Mouse (Mus musculus) natural killer cell, adult 2 months (primary cell): ENCODE results near the gene Gzmb.
"Not testable (repeated sequence)": the region's sequence is repeated elsewhere in the genome, so short reads cannot be mapped to it uniquely, and the experiment has no call there.

ENCODE experiments used
- DNase-seq, 2 experiments: peaks; one replicate each; pipeline ENCODE4 v3.0.0; 2022; ENCODE audit warnings: low spot score in 2 of 2

Gene Gzmb

DNA sequence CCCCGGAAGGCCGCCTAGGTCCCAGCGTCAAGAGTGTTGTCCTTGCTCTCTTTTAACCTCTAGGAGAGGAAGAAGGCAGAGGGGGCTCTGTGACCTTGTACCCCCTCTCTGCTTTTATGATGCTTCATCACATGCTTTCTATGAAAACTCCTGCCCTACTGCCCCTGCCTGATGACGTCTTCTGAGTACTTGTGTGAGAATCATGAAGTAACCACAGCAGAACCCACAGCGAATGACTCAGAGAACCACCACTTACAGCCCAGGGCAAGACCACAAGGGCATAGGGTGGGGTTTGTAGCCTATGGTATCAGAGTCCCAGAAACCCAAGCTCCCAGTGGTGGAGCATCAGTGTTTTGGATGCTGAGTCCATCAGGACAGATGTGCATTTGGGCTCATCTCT is at the start of gene Gzmb:
Gene Gzmb, minus strand, starts transcription at position 108 of the 400 bp plus-strand sequence.
- DNase-seq, result peak; percentile 78 to 91

DNA sequence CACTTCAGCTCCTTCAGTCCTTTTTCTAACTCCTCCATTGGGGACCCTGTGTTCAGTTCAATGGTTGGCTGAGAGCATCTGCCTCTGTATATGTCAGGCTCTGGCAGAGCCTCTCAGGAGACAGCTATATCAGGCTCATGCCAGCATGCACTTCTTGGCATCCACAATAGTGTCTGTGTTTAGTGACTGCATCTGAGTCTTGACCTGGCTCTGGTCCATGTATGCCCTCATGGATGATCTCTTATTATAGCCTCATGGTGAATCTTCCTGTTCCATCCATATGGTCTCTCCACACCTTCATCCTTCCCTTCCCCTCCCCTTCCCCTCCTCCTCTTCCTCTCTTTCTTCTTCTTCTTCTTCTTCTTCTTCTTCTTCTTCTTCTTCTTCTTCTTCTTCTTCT is 49.7 kb upstream of the Gzmb start:
- not testable (repeated sequence) for DNase-seq

DNA sequence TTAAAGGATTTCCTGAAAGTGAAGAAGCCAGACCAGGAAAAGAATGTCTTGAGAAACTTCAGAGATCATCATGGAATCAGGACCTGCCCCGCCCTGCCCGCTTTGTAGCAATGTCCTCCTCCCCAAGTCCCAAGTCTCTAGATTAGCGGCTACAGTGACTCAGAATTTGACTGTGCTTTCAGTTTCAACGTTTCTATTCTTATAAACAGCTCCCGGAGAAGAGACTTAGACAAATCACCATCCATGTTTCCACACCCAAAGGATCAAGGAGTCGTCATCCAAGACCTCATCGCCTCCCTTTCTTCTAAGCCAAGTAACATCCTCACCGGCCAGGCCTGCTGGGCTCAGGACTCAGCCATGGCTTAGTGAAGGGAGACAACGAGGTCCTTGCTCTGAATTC is 48.2 kb upstream of the Gzmb start:
- no peak for DNase-seq

DNA sequence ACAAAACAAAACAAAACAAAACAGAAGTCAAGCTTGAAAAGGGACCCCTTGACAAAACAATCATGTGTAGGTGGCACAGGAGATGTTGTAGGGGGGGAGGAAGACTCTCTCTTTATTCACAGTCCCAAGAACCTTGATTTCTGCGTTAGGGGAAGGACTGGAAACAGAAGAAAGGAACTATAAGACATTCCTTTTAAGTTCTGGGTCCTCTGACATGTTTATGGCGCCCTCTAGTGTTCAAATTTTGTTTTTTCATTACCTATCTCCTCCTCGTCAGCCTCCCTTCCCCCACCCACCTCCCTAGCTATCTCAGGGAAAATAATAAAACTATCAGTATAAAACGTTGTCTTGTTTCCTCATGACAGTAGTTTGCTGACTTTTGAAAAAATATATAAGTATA is 42.1 kb upstream of the Gzmb start:
- DNase-seq, result peak; percentile 31 to 51

DNA sequence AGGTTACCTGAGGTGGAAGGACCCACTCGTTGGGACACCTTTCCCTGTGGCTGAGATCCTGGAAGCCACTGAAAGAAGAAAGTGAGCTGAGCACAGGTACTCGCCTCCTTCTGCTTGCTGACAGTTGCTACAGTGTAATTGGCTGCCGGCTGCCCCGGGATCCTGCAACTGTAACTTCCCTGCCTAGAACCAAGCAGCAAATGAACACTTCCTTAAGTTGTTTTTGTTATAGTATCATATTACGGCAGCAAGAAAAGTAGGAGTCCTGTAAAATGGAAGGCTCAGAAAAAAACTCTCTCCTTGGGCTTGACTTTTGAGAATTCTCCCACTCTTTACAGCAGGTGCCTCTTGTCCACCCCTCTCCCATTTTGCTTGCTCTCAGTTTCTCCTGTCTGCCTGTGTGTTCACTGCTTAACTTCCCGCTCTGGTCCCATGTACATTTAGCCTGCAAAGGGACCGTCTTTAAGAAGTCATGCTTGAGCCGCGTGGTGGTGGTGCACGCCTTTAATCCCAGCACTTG is 41.5 kb upstream of the Gzmb start:
- DNase-seq, result no peak

DNA sequence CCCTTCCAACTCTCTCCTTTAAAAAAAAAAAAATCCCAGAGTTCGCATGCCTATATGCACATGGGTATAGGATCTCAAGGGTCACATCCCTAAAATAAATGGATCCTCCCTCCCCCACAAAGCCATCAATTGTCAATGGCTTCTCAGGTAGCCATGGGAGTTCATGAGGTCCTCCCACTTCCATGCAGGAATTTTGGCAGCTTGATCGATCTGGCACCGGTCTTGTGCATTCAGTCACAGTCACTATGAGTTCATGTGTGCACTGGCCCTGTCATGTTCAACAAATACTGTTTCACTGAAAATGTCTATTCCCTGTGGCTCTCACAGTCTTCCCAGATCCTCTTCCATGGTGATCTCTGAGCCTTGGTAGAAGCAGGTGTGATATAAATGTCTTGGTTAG is 40.0 kb upstream of the Gzmb start:
- no peak for DNase-seq

DNA sequence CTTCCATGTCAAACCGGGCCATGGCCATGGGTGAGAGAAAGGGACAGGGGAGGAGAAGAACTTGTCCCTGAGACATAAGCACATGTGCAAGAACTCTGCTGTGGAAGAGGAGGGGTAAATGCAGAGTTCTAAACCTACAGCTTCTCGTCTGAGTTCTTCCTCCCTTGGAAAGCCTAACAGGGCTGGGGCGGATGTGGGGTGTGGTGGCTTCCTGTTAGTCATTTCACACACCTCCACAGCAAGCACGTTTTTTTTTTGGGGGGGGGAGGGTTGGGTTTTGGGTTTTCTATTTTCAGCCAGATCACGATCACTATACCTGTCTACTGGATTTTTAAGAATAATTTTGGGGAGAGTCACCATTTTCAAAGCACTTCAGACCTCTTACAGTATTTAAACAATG is 34.7 kb upstream of the Gzmb start:
- peak; percentile 77 to 85 for DNase-seq

DNA sequence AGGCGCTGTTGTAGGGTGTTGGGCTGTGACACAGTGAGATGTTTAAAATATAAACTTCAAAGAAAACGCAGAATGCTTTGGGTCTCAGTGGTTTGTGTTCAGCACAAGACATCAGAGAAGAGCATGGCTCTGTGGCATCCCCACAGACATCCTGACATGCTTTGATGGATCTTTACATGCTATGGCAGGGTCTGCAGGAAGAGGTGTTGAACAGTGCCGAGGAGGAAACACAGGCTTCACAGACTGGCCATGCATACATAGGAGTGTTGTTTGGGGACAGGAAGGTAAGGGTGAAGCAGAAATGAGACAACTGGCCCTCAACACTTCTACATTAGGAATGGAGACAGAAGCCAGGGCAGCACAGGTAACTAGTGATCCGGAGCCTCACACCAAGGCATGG is 34.0 kb upstream of the Gzmb start:
- DNase-seq, result no peak

DNA sequence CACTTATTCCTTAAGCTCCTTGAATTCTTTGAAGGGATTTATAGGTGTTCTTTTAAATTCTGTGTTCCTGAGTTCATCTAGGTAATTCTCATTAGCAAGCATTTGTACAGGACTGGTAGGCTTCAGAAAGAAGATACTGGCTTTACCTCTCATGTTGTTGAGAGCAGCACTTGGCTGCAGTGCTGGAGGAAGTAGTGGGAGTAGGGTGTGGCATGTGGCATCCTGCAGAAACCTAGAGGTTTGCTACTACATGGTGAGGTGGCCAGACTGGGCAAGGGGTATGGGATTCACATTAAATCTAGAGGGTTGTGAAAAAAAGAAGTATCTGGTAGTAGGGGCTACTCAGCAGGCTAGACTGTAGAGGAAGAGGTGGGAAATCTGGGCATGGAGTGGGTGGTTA is 31.1 kb upstream of the Gzmb start:
- DNase-seq, result no peak

DNA sequence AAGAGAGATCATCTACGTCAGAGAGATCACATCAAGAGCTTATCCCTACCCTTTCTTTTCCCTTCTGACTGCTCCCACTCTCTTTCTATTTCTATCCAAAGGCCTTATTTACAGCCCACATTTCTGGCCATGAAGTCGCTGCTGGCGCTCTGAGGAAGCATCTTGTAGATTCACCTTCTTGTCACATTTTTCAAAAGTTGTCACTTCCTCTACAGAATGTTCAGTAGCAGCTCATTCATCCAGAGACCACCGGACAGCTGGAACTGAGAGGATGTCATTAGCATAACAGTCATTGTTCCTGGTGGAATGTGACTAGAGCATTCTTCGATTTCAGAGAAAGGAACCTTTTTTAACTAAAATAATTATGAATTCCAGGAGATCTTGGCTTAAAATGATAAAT is 26.6 kb upstream of the Gzmb start:
- DNase-seq, result no peak

DNA sequence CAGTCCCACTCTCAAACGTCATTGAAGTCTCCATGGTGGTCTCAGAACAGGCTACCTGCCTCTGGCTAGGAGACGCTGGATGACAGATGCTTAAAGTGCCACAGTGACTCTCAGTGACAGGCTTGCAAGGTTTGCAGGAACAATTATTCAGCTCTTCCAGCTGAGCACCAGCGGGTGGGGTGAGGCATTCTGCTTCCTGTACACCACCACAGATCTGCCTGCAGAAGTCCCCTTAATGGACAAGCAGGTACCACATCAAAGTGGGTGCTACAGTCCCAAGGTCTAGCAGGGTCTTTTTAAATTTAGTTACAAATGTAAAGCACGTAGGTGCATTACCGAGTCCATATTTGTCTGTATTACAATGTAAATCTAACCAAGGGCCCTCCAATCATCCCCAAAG is 25.7 kb upstream of the Gzmb start:
- peak; percentile 59 to 76 for DNase-seq

DNA sequence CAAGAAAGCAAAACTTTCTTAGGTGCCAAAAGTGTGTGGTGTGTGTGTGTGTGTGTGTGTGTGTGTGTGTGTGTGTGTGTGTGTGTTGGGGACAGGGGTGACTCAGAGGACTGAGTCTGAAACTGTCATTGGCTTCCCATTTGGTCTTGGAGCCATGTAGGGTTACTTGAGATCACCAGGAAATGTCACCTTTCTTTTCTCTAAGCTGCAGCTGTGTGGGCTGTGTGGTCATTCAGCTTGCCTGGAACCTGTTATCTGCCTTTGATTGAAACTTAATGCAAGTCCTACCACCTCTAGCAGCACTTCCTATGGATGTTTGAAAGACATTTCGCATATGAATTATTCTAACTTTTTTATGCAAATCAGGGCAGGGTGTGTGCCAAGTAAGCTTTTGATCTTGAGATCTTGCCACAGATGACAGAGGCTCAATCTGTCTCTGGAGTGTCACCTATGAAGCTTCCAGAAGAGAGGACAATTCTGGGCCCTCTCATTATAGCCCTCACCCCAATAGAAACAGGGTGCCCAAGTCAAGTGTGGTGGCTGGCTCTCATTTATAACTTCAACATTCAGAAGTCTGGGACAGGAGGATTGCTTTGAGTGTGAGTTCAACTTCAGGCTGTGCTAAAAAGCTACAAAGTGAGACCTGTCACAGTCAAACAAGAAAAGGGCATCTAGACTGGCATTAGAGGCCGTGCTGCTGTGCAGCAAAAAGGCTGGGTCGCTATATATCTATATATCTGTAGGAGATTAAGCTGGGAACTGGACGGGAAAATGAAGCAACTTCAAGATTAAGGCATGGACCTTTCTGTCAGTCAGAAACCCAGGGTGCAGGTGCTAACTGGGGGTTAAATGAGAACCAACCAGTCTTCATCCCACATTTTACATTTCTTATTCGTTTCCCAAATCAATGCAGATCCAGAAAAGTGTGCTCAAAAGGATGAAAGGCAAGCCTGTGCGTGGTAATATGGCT is 22.6 kb upstream of the Gzmb start:
- DNase-seq, result peak; percentile 75 to 88

DNA sequence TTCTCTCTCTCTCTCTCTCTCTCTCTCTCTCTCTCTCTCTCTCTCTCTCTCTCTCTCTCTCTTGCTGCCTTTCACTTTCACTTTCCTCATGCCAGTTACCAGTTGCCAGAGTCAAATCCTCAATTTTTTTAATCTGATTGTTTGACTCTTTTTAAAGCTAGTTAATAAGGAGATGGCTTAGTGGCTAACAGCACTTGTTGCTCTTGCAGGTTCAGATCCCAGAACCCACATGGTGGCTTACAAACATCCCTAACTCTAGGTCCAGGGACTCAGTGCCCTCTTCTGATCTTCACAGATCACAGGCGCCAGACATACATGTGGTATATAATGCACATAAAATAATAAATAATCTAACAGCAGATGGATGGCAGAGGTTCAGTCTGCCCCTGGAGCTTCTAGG is 21.8 kb upstream of the Gzmb start:
- DNase-seq, result no peak

DNA sequence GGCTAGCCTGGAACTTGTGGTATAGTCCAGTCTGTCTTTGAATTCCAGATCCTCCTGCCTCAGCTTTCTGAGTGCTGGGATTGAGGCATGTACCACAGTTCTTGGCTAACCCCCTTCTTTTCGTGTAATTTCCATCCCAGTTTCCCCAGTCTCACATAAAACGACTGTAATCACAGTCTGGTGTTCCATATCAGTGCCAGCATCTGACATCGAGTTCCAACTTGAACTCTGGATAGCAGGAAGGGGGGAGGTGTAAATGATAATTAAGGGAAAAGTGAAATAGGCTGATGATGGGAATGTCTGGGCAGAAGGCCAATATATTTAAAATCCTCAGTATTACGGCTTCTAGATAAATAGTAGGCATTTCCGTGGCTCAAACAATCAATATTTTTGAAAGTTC is 19.0 kb upstream of the Gzmb start:
- no peak for DNase-seq

DNA sequence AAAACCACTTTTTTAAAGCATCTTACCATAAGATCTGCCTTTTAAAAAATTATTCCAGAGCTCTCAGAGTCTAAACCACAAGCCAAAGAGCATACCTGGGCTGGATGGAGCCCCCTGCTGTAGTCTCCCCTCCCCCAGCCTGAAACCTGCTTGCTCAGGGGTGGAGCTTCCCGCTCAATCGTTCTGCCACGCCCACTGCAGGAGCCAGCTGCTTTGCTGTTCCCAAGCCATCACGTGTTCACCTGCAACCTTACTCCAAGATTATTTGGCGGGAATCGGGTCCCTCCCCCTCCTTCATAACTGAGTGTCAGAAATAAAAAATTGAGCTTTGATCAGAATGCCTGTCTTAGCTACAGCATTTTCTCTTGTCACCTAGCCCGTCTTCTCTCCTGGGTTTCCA is 16.6 kb upstream of the Gzmb start:
- not testable (repeated sequence) for DNase-seq

DNA sequence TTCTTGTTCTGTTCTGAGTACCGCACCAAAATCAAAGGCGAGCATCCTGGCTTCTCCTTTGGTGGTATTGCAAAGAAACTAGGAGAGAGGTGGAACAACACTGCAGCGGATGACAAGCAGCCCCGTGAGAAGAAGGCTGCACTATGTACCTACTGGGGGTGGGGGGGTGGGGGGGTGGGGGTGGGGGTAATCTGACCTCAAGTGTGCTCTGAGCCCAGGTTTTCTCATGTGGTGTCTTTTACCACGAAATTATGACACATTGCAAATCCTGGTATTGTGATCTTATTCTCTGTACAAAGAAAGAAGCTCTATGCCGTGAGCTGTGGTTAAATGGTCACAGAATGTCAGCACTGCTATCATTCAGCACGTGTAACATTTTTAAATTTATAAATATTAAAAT is 14.0 kb upstream of the Gzmb start:
- not testable (repeated sequence) for DNase-seq

DNA sequence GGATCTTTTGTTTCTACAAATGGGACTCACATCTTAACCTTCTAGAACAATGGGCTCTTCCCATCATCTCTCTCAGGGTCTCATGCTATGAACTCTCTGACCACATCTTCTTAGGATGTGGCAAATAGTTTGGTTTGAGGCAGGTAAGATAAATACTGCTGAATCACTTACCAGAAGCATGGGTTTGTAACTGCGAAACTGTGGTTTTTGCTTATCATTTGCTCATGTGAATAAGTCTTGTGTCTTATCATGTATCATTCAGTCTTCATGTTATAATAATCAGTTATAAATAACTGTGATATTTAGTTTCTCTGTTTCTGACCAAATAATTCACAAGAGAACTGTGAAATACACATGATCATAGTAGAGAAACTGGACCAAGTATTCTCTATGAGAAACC is 4.0 kb upstream of the Gzmb start:
- DNase-seq, result no peak

DNA sequence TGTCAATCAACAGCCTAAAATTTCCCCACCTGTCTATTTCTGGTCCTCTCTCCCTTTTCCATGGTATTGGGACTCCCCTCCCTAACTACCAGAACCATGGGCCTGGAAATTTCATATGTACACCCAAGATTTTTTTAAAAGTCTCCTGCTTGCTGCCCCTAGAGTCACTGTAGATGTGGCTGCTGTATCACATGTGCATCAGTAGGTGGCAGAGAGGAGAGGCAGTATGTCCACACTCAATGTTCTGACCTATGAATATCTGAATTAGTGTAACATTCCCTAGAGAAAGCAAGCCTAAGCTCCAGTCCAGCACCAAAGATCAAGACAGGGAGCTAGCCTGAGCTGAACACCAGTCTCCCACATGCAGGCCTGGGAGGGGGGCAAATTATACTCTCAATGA is 21.7 kb downstream of the Gzmb start:
- DNase-seq, result peak in 1 of 2 experiments; percentile 18

DNA sequence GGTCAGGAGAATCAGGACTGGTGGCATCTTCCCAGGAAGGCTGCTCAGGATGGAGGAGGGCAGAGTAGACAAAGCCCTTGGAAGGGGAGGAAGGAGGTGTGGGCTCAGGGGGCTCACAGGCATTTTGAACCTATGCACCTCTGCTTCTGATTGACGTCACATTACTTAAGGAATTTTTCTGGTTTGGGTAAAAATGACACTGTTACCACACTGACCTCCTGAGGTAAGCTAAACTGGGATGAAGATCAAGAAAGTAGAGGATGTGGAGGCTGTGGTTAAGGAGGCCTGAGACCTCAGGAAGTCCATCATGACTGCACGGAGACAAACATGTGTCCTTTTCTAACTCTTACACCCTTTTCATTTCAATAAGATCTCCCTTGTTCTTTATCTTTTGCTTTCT is 27.5 kb downstream of the Gzmb start, which contains the start of gene Gzmc:
Gene Gzmc, minus strand, starts transcription at position 101 of the 400 bp plus-strand sequence.
- no peak for DNase-seq

DNA sequence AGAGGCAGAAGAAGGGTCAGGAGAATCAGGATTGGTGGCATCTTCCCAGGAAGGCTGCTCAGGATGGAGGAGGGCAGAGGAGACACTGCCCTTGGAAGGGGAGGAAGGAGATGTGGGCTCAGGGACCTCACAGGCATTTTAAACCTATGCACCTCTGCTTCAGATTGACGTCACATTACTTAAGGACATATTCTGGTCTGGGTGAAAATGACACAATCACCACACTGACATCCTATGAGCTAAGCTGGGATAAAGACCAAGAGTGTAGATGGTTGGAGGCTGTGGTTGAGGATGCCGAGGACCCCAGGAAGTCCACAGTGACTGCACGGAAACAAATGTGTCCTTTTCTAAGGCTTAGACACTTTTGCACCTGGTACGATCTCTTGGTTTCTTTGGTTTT is 50.7 kb downstream of the Gzmb start, which contains the start of gene Gzmf:
Gene Gzmf, minus strand, starts transcription at position 101 of the 400 bp plus-strand sequence.
- DNase-seq, result no peak
